Mouse (Mus musculus): ENCODE measurements around the gene Sptb.

GRCm38 (mm10) chr12:76531986-76532925 is 178.1 kb downstream of the Sptb start:
- TF ChIP-seq POLR2A (IDR thresholded peaks at IDR 0.05; ENCODE audit: low read depth, low read length) = no peak
- no peak for TF ChIP-seq CTCF (IDR thresholded peaks at IDR 0.05; ENCODE audit: extremely low read depth, insufficient read depth, insufficient read length, insufficient replicate concordance)

All from spleen, adult 2 months (tissue).